Mouse (Mus musculus) heart, adult 2 months (tissue): ENCODE results near the gene Tnfsf11.

Experiments
- CTCF ChIP-seq: fragments of 200-600 bp; IDR thresholded peaks from 2 replicates; pipeline ENCODE4 v1.8.1; 2022; ENCODE audit warnings: antibody characterized with exemption, mild to moderate bottlenecking, moderate library complexity
- POLR2A ChIP-seq: fragments of 200-500 bp; IDR thresholded peaks from 2 replicates; pipeline ENCODE4 v1.6.1; 2011; ENCODE audit warnings: mild to moderate bottlenecking, low read depth, low read length, control low read depth; ENCODE audit not compliant: insufficient read depth

GRCm38 (mm10) chr14:78237238-78237637, 70.6 kb downstream of the Tnfsf11 start:
- TF ChIP-seq CTCF (no peak), POLR2A (no peak)
